Mouse (Mus musculus): Measurements from ENCODE around the gene Elfn1. TPM values are rescaled to one million over a fixed set of nuclear protein-coding genes. Genes with fewer than 3 reads are reported as not detected.

The Elfn1 gene
- total and polyA plus RNA-seq, 3 experiments: 0.05 TPM; not detected in 2

DNA sequence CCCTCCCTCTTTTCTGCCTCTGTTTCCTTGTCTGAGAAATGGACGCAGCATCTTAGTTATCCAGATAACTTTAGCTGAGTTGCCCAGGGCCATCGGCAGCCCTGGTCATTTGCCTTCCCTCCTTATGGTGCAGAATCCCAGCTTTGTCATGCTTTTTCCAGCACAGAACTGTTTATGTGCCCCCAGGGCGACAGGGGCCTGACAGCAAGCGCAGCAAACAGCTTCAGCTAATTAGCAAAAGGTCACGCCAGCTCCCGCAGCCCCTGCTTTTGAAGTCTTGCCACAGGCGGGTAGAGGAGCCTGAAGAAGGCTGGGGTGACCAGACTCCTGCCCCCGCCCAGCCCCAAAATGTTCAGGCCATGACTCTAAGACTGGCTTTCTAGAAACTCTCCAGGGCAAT lies 41.6 kb downstream of the Elfn1 start:
- H3K4me1 ChIP-seq (ENCODE audit: insufficient read depth, low read depth, low read length): no peaks in the 10 kb centered on the region

GRCm38 (mm10) chr5:139949975-139950578 lies 42.3 kb downstream of the Elfn1 start:
- H3K4me1 ChIP-seq (ENCODE audit: insufficient read depth, low read depth, low read length): no peaks in the 10 kb centered on the region
- ATAC-seq (ENCODE audit: extremely low read depth, insufficient number of reproducible peaks, low FRiP score, poor library complexity, severe bottlenecking) (no peak), DNase-seq (ENCODE audit: low spot score) (no peak)
- H3K36me3 ChIP-seq (replicated peaks): no peaks in the 10 kb centered on the region
- H3K4me3 ChIP-seq (ENCODE audit: low read depth, low read length): no peak overlapping the region
- no peaks in the 10 kb centered on the region for H3K9me3 ChIP-seq (replicated peaks)
- TF ChIP-seq POLR2AphosphoS5 (IDR thresholded peaks at IDR 0.05; ENCODE audit: insufficient replicate concordance, low read depth, low read length) (no peak), CTCF (IDR thresholded peaks at IDR 0.05; ENCODE audit: low read depth, low read length) (no peak), GATA1 (IDR thresholded peaks at IDR 0.05; ENCODE audit: borderline replicate concordance, low read length) (no peak), GATA2 (IDR thresholded peaks at IDR 0.05; ENCODE audit: borderline replicate concordance, low read depth, low read length) (no peak), TAL1 (conservative IDR thresholded peaks at IDR 0.05; ENCODE audit: low read depth, low read length) (no peak)
- peaks cover 14% of the 10 kb centered on the region; the same call in 1 of the 2 replicates for H3K27me3 ChIP-seq (ENCODE audit: insufficient read depth, low read length)

More for the DNA sequence above, 41.6 kb downstream of the Elfn1 start:
- DNase-seq (ENCODE audit: low spot score) (no peak), ATAC-seq (ENCODE audit: extremely low read depth, insufficient number of reproducible peaks, low FRiP score, poor library complexity, severe bottlenecking) (no peak)
- H3K9me3 ChIP-seq (replicated peaks): no peaks in the 10 kb centered on the region
- no peak for TF ChIP-seq CTCF (IDR thresholded peaks at IDR 0.05; ENCODE audit: low read depth, low read length)
- TF ChIP-seq GATA2 (IDR thresholded peaks at IDR 0.05; ENCODE audit: borderline replicate concordance, low read depth, low read length): no peak
- no peak for TF ChIP-seq POLR2AphosphoS5 (IDR thresholded peaks at IDR 0.05; ENCODE audit: insufficient replicate concordance, low read depth, low read length)
- no peak for TF ChIP-seq TAL1 (conservative IDR thresholded peaks at IDR 0.05; ENCODE audit: low read depth, low read length)
- no peak for TF ChIP-seq GATA1 (IDR thresholded peaks at IDR 0.05; ENCODE audit: borderline replicate concordance, low read length)
- peaks cover 14% of the 10 kb centered on the region; the same call in 1 of the 2 replicates for H3K27me3 ChIP-seq (ENCODE audit: insufficient read depth, low read length)
- no peak overlapping the region for H3K4me3 ChIP-seq (ENCODE audit: low read depth, low read length)
- H3K36me3 ChIP-seq (replicated peaks): no peaks in the 10 kb centered on the region

DNA sequence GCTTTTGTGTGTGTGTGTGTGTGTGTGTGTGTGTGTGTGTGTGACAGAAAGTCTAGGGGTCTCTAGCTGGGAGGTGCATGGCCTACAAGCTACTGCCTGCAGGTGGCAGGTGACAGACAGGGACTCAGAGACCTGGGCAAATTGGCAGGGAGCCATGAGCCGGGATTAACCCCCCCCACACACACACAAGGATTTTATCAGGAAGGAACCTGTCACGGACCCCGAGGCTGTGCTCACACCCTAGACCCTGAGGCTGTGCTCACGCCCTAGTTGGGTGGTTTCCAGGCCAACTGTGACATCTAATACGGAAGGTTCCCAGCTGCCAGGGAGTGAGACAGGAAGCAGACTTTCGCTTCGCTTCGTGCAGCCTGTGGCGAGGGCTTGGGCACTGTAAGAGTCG lies 49.1 kb downstream of the Elfn1 start:
- Histone ChIP-seq H3K4me1 (ENCODE audit: insufficient read depth, low read depth, low read length) (no peaks in the 10 kb centered on the region), H3K9me3 (replicated peaks) (no peaks in the 10 kb centered on the region), H3K27me3 (ENCODE audit: insufficient read depth, low read length) (peaks cover 2% of the 10 kb centered on the region; the same call in 1 of the 2 replicates), H3K4me3 (ENCODE audit: low read depth, low read length) (no peak overlapping the region), H3K36me3 (replicated peaks) (no peaks in the 10 kb centered on the region)
- no peak for TF ChIP-seq POLR2AphosphoS5 (IDR thresholded peaks at IDR 0.05; ENCODE audit: insufficient replicate concordance, low read depth, low read length)
- TF ChIP-seq CTCF (IDR thresholded peaks at IDR 0.05; ENCODE audit: low read depth, low read length): no peak
- TF ChIP-seq GATA2 (IDR thresholded peaks at IDR 0.05; ENCODE audit: borderline replicate concordance, low read depth, low read length): no peak
- no peak for TF ChIP-seq TAL1 (conservative IDR thresholded peaks at IDR 0.05; ENCODE audit: low read depth, low read length)
- no peak for TF ChIP-seq GATA1 (IDR thresholded peaks at IDR 0.05; ENCODE audit: borderline replicate concordance, low read length)
- ATAC-seq (ENCODE audit: extremely low read depth, insufficient number of reproducible peaks, low FRiP score, poor library complexity, severe bottlenecking) (no peak), DNase-seq (ENCODE audit: low spot score) (no peak)

GRCm38 (mm10) chr5:139959741-139960140 lies 52.0 kb downstream of the Elfn1 start:
- H3K36me3 ChIP-seq (replicated peaks): no peaks in the 10 kb centered on the region
- TF ChIP-seq GATA2 (IDR thresholded peaks at IDR 0.05; ENCODE audit: borderline replicate concordance, low read depth, low read length) (no peak), CTCF (IDR thresholded peaks at IDR 0.05; ENCODE audit: low read depth, low read length) (no peak), POLR2AphosphoS5 (IDR thresholded peaks at IDR 0.05; ENCODE audit: insufficient replicate concordance, low read depth, low read length) (no peak), TAL1 (conservative IDR thresholded peaks at IDR 0.05; ENCODE audit: low read depth, low read length) (no peak), GATA1 (IDR thresholded peaks at IDR 0.05; ENCODE audit: borderline replicate concordance, low read length) (no peak)
- H3K4me3 ChIP-seq (ENCODE audit: low read depth, low read length): no peak overlapping the region
- H3K9me3 ChIP-seq (replicated peaks): no peaks in the 10 kb centered on the region
- peaks cover 2% of the 10 kb centered on the region; the same call in 1 of the 2 replicates for H3K27me3 ChIP-seq (ENCODE audit: insufficient read depth, low read length)
- H3K4me1 ChIP-seq (ENCODE audit: insufficient read depth, low read depth, low read length): no peaks in the 10 kb centered on the region
- DNase-seq (ENCODE audit: low spot score) (no peak), ATAC-seq (ENCODE audit: extremely low read depth, insufficient number of reproducible peaks, low FRiP score, poor library complexity, severe bottlenecking) (no peak)

DNA sequence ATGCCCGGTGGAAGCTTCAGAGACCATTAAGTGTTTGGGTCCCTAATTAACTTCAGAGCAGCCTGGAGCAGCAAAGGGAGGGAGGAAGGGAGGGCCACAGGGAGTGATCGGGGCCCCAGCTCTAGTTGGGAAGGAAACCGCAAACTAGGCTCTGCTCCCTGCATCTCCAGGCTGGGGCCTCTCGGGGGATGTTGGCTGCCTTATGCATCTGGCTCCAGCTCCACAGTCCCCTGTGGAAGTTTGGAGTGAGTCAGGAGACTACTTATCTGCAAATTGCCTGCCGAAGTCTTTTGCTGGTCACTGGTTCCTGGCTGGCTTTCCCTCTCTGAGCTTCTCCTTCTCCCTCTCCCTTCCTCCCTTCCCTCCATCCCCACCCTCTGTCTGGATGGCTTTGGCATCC lies 56.6 kb downstream of the Elfn1 start:
- DNase-seq (ENCODE audit: low spot score) (no peak), ATAC-seq (ENCODE audit: extremely low read depth, insufficient number of reproducible peaks, low FRiP score, poor library complexity, severe bottlenecking) (no peak)
- H3K9me3 ChIP-seq (replicated peaks): no peaks in the 10 kb centered on the region
- H3K4me1 ChIP-seq (ENCODE audit: insufficient read depth, low read depth, low read length): no peaks in the 10 kb centered on the region
- H3K27me3 ChIP-seq (ENCODE audit: insufficient read depth, low read length): peaks cover 11% of the 10 kb centered on the region
- no peaks in the 10 kb centered on the region for H3K36me3 ChIP-seq (replicated peaks)
- H3K4me3 ChIP-seq (ENCODE audit: low read depth, low read length): no peak overlapping the region
- no peak for TF ChIP-seq POLR2AphosphoS5 (IDR thresholded peaks at IDR 0.05; ENCODE audit: insufficient replicate concordance, low read depth, low read length)
- TF ChIP-seq CTCF (IDR thresholded peaks at IDR 0.05; ENCODE audit: low read depth, low read length): no peak
- TF ChIP-seq GATA2 (IDR thresholded peaks at IDR 0.05; ENCODE audit: borderline replicate concordance, low read depth, low read length): no peak
- TF ChIP-seq TAL1 (conservative IDR thresholded peaks at IDR 0.05; ENCODE audit: low read depth, low read length): no peak
- TF ChIP-seq GATA1 (IDR thresholded peaks at IDR 0.05; ENCODE audit: borderline replicate concordance, low read length): no peak

DNA sequence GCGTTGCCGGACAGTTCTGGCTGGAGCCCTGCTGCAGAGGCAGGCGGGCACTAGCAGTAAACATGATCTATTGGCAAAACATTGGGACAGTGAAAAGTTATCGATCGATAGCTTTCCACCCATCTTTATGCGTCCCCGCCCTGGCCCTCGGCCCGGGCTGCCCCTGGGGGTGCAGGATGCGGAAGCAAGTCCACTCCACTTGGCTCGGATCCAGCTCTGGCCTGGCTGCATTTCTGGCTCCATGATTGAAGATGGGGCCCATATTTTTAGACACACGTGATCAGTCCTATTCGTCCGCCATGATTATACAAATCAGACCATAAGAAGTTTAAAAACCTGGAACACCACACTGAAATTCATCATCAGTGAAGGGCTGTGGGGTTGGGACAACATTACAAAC lies 57.9 kb downstream of the Elfn1 start:
- TF ChIP-seq TAL1 (conservative IDR thresholded peaks at IDR 0.05; ENCODE audit: low read depth, low read length) (no peak), GATA2 (IDR thresholded peaks at IDR 0.05; ENCODE audit: borderline replicate concordance, low read depth, low read length) (no peak), GATA1 (IDR thresholded peaks at IDR 0.05; ENCODE audit: borderline replicate concordance, low read length) (no peak), POLR2AphosphoS5 (IDR thresholded peaks at IDR 0.05; ENCODE audit: insufficient replicate concordance, low read depth, low read length) (no peak), CTCF (IDR thresholded peaks at IDR 0.05; ENCODE audit: low read depth, low read length) (no peak)
- no peaks in the 10 kb centered on the region for H3K4me1 ChIP-seq (ENCODE audit: insufficient read depth, low read depth, low read length)
- H3K9me3 ChIP-seq (replicated peaks): no peaks in the 10 kb centered on the region
- ATAC-seq (ENCODE audit: extremely low read depth, insufficient number of reproducible peaks, low FRiP score, poor library complexity, severe bottlenecking): no peak
- peaks cover 11% of the 10 kb centered on the region for H3K27me3 ChIP-seq (ENCODE audit: insufficient read depth, low read length)
- H3K4me3 ChIP-seq (ENCODE audit: low read depth, low read length): no peak overlapping the region
- no peak for DNase-seq (ENCODE audit: low spot score)
- H3K36me3 ChIP-seq (replicated peaks): no peaks in the 10 kb centered on the region
